Mouse (Mus musculus): ENCODE results near the gene Gsto2.

GRCm38 (mm10) chr19:47934146-47934545 lies 68.8 kb downstream of the Gsto2 start:
- no peak for TF ChIP-seq CTCF (IDR thresholded peaks at IDR 0.05; ENCODE audit: insufficient read depth, low read depth, low read length)
- TF ChIP-seq POLR2A (IDR thresholded peaks at IDR 0.05; ENCODE audit: insufficient read depth, low read depth, low read length): no peak

All from olfactory bulb, adult 2 months (tissue).